10 mouse cellular contexts compared by ENCODE assay signal in the genomic region with DNA sequence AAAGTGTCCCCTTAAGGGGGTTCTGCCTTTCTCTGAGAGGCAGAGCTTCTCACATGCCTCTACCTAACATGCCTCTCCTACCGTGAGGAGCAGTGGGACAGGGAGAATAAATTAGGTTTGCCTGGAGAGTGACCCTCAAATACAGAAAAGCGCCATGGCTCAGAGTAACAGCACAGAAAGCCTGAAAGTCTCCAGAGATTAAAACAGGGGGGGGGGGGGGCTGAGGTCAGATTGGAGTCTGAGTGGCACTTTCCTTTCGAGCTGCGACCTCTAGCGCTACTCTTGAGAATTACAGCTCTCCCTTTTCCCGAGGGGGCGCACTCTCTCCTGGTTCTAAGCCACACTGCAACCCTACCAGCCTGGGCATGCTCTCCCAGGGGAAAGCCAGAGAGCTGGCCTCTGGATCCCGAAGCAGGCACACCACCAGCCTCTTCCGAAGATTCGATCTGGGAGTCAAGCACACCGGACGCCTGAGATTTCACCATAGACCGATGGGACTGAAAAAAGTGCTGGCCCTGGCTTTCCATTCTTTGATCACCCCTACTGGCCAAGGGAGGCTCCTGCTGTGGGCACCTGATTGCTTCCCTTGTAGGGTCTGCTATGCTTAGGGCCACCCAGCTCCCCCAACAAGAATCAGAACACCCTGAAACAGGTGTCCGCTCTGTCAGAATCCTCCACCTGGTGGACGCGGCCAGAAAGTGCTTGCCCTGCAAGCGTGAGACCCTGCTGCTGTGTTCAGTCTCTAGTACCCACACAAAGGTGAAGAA. TPM values are rescaled to one million over a fixed set of nuclear protein-coding genes. Genes with fewer than 3 reads are reported as not detected.
DNase-seq lines count a peak whose midpoint lies in the region; ATAC-seq and TF ChIP-seq lines count a peak whose summit lies in the region.
"Had no signal": no experiment of that assay in that cellular context is flagged by ENCODE, and none has a peak within 500 bp of the region (broad histone marks: within the 10 kb centered on the region; RNA-seq: fewer than 3 reads in every experiment).

No protein-coding gene starts in this region.

- H3K27me3 ChIP-seq in hindbrain, embryonic 13.5 days, result no peaks in the 10 kb centered on the region
- H3K27me3 ChIP-seq in limb, embryonic 14.5 days (ENCODE audit: control insufficient read depth, insufficient read depth, low read length), result no peaks in the 10 kb centered on the region
- H3K27me3 ChIP-seq in midbrain, embryonic 15.5 days (replicated peaks), result no peaks in the 10 kb centered on the region; the same call in 1 of the 2 replicates
- H3K27me3 ChIP-seq: embryonic facial prominence, embryonic 15.5 days had no signal

- TF ChIP-seq CTCF in embryonic fibroblast, embryonic 13.5 days (IDR thresholded peaks at IDR 0.05; ENCODE audit: borderline replicate concordance, insufficient read depth, low read length), result peak; percentile 55; the same call in 1 of the 2 replicates

- H3K4me2 ChIP-seq in hindbrain, embryonic 13.5 days, result no peak overlapping the region
- no peak overlapping the region for H3K4me2 ChIP-seq in limb, embryonic 14.5 days (replicated peaks; ENCODE audit: low read depth, low read length, severe bottlenecking)
- H3K4me2 ChIP-seq in midbrain, embryonic 15.5 days, result no peak overlapping the region
- H3K4me2 ChIP-seq: embryonic facial prominence, embryonic 15.5 days had no signal

- no peak for TF ChIP-seq POLR2A in embryonic fibroblast, embryonic 13.5 days (IDR thresholded peaks at IDR 0.05; ENCODE audit: low read depth, low read length)
- TF ChIP-seq POLR2A in limb, embryonic 14.5 days (IDR thresholded peaks at IDR 0.05; ENCODE audit: borderline replicate concordance, extremely low read depth, insufficient read depth, insufficient read length), result no peak

- WGBS in hindbrain, embryonic 13.5 days, result 30% methylated on average over 17 of the region's 17 CpGs
- 33% methylated on average over 17 of the region's 17 CpGs for whole genome bisulfite sequencing in limb, embryonic 14.5 days
- 25% methylated on average over 17 of the region's 17 CpGs for WGBS in midbrain, embryonic 15.5 days

- H3K9ac ChIP-seq in hindbrain, embryonic 13.5 days, result no peak overlapping the region
- no peak overlapping the region for H3K9ac ChIP-seq in limb, embryonic 14.5 days (ENCODE audit: low read depth, low read length, severe bottlenecking)
- H3K9ac ChIP-seq in midbrain, embryonic 15.5 days, result no peak overlapping the region
- H3K9ac ChIP-seq: embryonic facial prominence, embryonic 15.5 days had no signal

- H3K9me3 ChIP-seq in hindbrain, embryonic 13.5 days, result no peaks in the 10 kb centered on the region
- H3K9me3 ChIP-seq in limb, embryonic 14.5 days (ENCODE audit: control insufficient read depth, low read length), result no peaks in the 10 kb centered on the region
- H3K9me3 ChIP-seq in midbrain, embryonic 15.5 days, result no peaks in the 10 kb centered on the region
- H3K9me3 ChIP-seq: embryonic facial prominence, embryonic 15.5 days; megakaryocyte, embryonic 14.5 days had no signal

- H3K27ac ChIP-seq in embryonic fibroblast, embryonic 13.5 days (ENCODE audit: insufficient read depth, low read length), result no peak overlapping the region
- H3K27ac ChIP-seq in hindbrain, embryonic 13.5 days, result no peak overlapping the region
- no peak overlapping the region for H3K27ac ChIP-seq in limb, embryonic 14.5 days (replicated peaks; ENCODE audit: low read depth, low read length)
- no peak overlapping the region for H3K27ac ChIP-seq in midbrain, embryonic 15.5 days
- H3K27ac ChIP-seq: embryonic facial prominence, embryonic 15.5 days had no signal

- no peaks in the 10 kb centered on the region for H3K4me1 ChIP-seq in embryonic fibroblast, embryonic 13.5 days (ENCODE audit: control insufficient read depth, insufficient read depth, low read length)
- peaks cover 5% of the 10 kb centered on the region; the same call in 1 of the 2 replicates for H3K4me1 ChIP-seq in hindbrain, embryonic 13.5 days (replicated peaks)
- H3K4me1 ChIP-seq in limb, embryonic 14.5 days (ENCODE audit: control insufficient read depth, insufficient read depth, low read length), result no peaks in the 10 kb centered on the region; the same call in 1 of the 2 replicates
- no peaks in the 10 kb centered on the region; the same call in 1 of the 2 replicates for H3K4me1 ChIP-seq in midbrain, embryonic 15.5 days
- H3K4me1 ChIP-seq: megakaryocyte, embryonic 14.5 days had no signal

- H3K4me3 ChIP-seq in embryonic fibroblast, embryonic 13.5 days (ENCODE audit: insufficient read depth, low read length), result no peak overlapping the region
- no peak overlapping the region for H3K4me3 ChIP-seq in hindbrain, embryonic 13.5 days
- no peak overlapping the region for H3K4me3 ChIP-seq in limb, embryonic 14.5 days (replicated peaks; ENCODE audit: low read length)
- no peak overlapping the region for H3K4me3 ChIP-seq in midbrain, embryonic 15.5 days
- H3K4me3 ChIP-seq: embryonic facial prominence, embryonic 15.5 days; megakaryocyte, embryonic 14.5 days had no signal

- peak; percentile 24 for DNase-seq in layer of hippocampus, adult 11-12 months (ENCODE audit: low spot score)
- no peak for DNase-seq in layer of hippocampus, adult 9-10 months (ENCODE audit: low spot score)
- peak; percentile 69 for DNase-seq in R1 (ENCODE audit: low read depth, low spot score)
- peak; percentile 49 for DNase-seq in limb, embryonic 14.5 days (ENCODE audit: low spot score)
- peak; percentile 18 for DNase-seq in thymus, postnatal 0 days (ENCODE audit: low spot score)

- ATAC-seq in hindbrain, embryonic 13.5 days (ENCODE audit: low FRiP score), result peak; percentile 60
- ATAC-seq in limb, embryonic 14.5 days (ENCODE audit: low FRiP score, low read depth), result no peak
- peak; percentile 51 for ATAC-seq in midbrain, embryonic 15.5 days (replicated peaks)

- H3K36me3 ChIP-seq in hindbrain, embryonic 13.5 days, result no peaks in the 10 kb centered on the region
- H3K36me3 ChIP-seq in limb, embryonic 14.5 days (ENCODE audit: control insufficient read depth, insufficient read depth, low read length), result no peaks in the 10 kb centered on the region
- no peaks in the 10 kb centered on the region for H3K36me3 ChIP-seq in midbrain, embryonic 15.5 days (replicated peaks)
- H3K36me3 ChIP-seq: embryonic facial prominence, embryonic 15.5 days had no signal

RNA-seq across cellular contexts. Expression of gene Cdkn3, which starts 57.5 kb away (rescaled TPM):
- polyA plus RNA-seq in embryonic fibroblast, embryonic 13.5 days (2011; ENCODE audit: insufficient read length, low read depth, missing spikeins), result 16.5 and 27.5 TPM in 2 replicates
- polyA plus RNA-seq in hindbrain, embryonic 13.5 days (2015; fragmentation: Nextera tagmentation; extraction: Ambion mirVana), result 11.0 and 15.2 TPM in 2 replicates
- polyA plus RNA-seq in limb, embryonic 14.5 days (2012; rRNA removed), result 22.2 and 23.4 TPM in 2 replicates
- polyA plus RNA-seq in limb, embryonic 14.5 days (2014; fragmentation: Nextera tagmentation; extraction: Ambion mirVana), result 44.4 and 46.6 TPM in 2 replicates
- polyA plus RNA-seq in midbrain, embryonic 15.5 days (2015; fragmentation: Nextera tagmentation; extraction: Ambion mirVana), result 8.6 TPM in 2 replicates
- polyA plus RNA-seq in thymus, postnatal 0 days (2015; fragmentation: Nextera tagmentation; extraction: Ambion mirVana), result 70.9 and 76.0 TPM in 2 replicates
